In genomic region chr1:166126290-166126689, GRCm38 (mm10) we compare ENCODE assay signal across 35 mouse cellular contexts. TPM values are rescaled to one million over a fixed set of nuclear protein-coding genes. Genes with fewer than 3 reads are reported as not detected.
DNase-seq lines count a peak whose midpoint lies in the region; ATAC-seq and TF ChIP-seq lines count a peak whose summit lies in the region.
"Had no signal": no experiment of that assay in that cellular context is flagged by ENCODE, and none has a peak within 500 bp of the region (broad histone marks: within the 10 kb centered on the region; RNA-seq: fewer than 3 reads in every experiment).

No protein-coding gene starts in this region.

- no peaks in the 10 kb centered on the region for H3K27me3 ChIP-seq in heart, embryonic 14.5 days (ENCODE audit: control insufficient read depth, insufficient read depth, low read length)
- no peaks in the 10 kb centered on the region for H3K27me3 ChIP-seq in E14TG2a.4 (ENCODE audit: insufficient read depth, low read length)
- H3K27me3 ChIP-seq: embryonic facial prominence, embryonic 12.5 days; kidney, embryonic 15.5 days; limb, embryonic 13.5 days; midbrain, embryonic 13.5 days; neural tube, embryonic 15.5 days had no signal

- peak overlapping the region; percentile 96 for H3K27ac ChIP-seq in gastrocnemius, adult 2 months
- H3K27ac ChIP-seq in heart, embryonic 14.5 days (replicated peaks in 1 of 2; ENCODE audit: control insufficient read depth in 1 of 2, insufficient read depth in 1 of 2, low read depth in 2 of 2, low read length in 2 of 2): peak overlapping the region; percentile 98 to 99; a peak in 2 of 4 replicates
- H3K27ac ChIP-seq: embryonic facial prominence, embryonic 12.5 days; forebrain, embryonic 10.5 days; kidney, embryonic 15.5 days; left cerebral cortex, adult 2 months; limb, embryonic 13.5 days; midbrain, embryonic 13.5 days; neural tube, embryonic 15.5 days had no signal

- H3K4me3 ChIP-seq in gastrocnemius, adult 2 months: peak overlapping the region; percentile 76
- H3K4me3 ChIP-seq in heart, embryonic 14.5 days (ENCODE audit: control insufficient read depth in 1 of 2, insufficient read depth in 1 of 2, low read depth in 1 of 2, low read length in 2 of 2): peak overlapping the region; percentile 52 to 59
- peak overlapping the region; percentile 85 for H3K4me3 ChIP-seq in E14TG2a.4 (replicated peaks; ENCODE audit: low read length)
- H3K4me3 ChIP-seq: embryonic facial prominence, embryonic 12.5 days; forebrain, embryonic 10.5 days; kidney, embryonic 15.5 days; left cerebral cortex, adult 2 months; megakaryocyte, embryonic 14.5 days; midbrain, embryonic 13.5 days; neural tube, embryonic 15.5 days had no signal

- no peaks in the 10 kb centered on the region for H3K9me3 ChIP-seq in heart, embryonic 14.5 days (ENCODE audit: control insufficient read depth, low read length)
- peaks cover 14% of the 10 kb centered on the region for H3K9me3 ChIP-seq in E14TG2a.4 (ENCODE audit: low read length)
- H3K9me3 ChIP-seq: embryonic facial prominence, embryonic 12.5 days; kidney, embryonic 15.5 days; limb, embryonic 13.5 days; midbrain, embryonic 13.5 days; neural tube, embryonic 15.5 days had no signal

- no peak for TF ChIP-seq CTCF in gastrocnemius, adult 2 months (IDR thresholded peaks at IDR 0.05)
- TF ChIP-seq CTCF in E14TG2a.4 (conservative IDR thresholded peaks at IDR 0.05; ENCODE audit: low read length): no peak

- 62% methylated on average over 6 of the region's 6 CpGs for WGBS in heart, embryonic 14.5 days

- DNase-seq in gastrocnemius, adult 2 months: no peak
- no peak for DNase-seq in gastrocnemius, postnatal 25 days
- DNase-seq in heart, postnatal 14 days: no peak
- DNase-seq in R1 (ENCODE audit: low read depth, low spot score): peak; percentile 70
- DNase-seq in retina, embryonic 14.5 days (ENCODE audit: low spot score): no peak
- no peak for DNase-seq in left cerebral cortex, adult 8-10 months (ENCODE audit: low spot score in 2 of 2)
- DNase-seq: adrenal gland, adult 8-10 months; cerebellum, adult 8-10 months; cerebellum, postnatal 25 days; kidney, adult 18-20 months; kidney, postnatal 25 days; lung, postnatal 4 days; right cerebral cortex, adult 18-20 months; spleen, adult 18-20 months; thymus, postnatal 14 days had no signal

- intact Hi-C loops in gastrocnemius, adult 2 months (cut with DNase I): loop anchor here (5.0 kb wide), 1 partner anchor 124 kb away; the partner anchor contains the start of gene Pou2f1
- intact Hi-C loops in heart, postnatal 14 days (cut with DNase I): no loop called here

- H3K36me3 ChIP-seq in heart, embryonic 14.5 days (ENCODE audit: control insufficient read depth, insufficient read depth, low read length): peaks cover 32% of the 10 kb centered on the region
- peaks cover 30% of the 10 kb centered on the region for H3K36me3 ChIP-seq in E14TG2a.4 (ENCODE audit: insufficient read depth, low read length)
- H3K36me3 ChIP-seq: embryonic facial prominence, embryonic 12.5 days; forebrain, embryonic 10.5 days; kidney, embryonic 15.5 days; limb, embryonic 13.5 days; midbrain, embryonic 13.5 days; neural tube, embryonic 15.5 days had no signal

- peaks cover 31 to 48% of the 10 kb centered on the region in 2 experiments for H3K4me1 ChIP-seq in heart, embryonic 14.5 days (ENCODE audit: control insufficient read depth in 2 of 2, insufficient read depth in 2 of 2, low read length in 2 of 2)
- peaks cover 74% of the 10 kb centered on the region for H3K4me1 ChIP-seq in E14TG2a.4 (replicated peaks; ENCODE audit: low read depth, low read length)
- H3K4me1 ChIP-seq: midbrain, embryonic 13.5 days; neural tube, embryonic 15.5 days had no signal

- no peak for ATAC-seq in heart, embryonic 14.5 days (ENCODE audit: insufficient number of reproducible peaks, insufficient read depth, low FRiP score, low read depth)
- ATAC-seq: forebrain, embryonic 16.5 days; hindbrain, embryonic 16.5 days; lung, postnatal 0 days; midbrain, embryonic 13.5 days had no signal

- H3K4me2 ChIP-seq in heart, embryonic 14.5 days (ENCODE audit: low read length): peak overlapping the region; percentile 73
- H3K4me2 ChIP-seq: kidney, embryonic 15.5 days; liver, embryonic 11.5 days; midbrain, embryonic 13.5 days had no signal

- peak overlapping the region; percentile 88 for H3K9ac ChIP-seq in heart, embryonic 14.5 days (ENCODE audit: low read length)
- H3K9ac ChIP-seq: embryonic facial prominence, embryonic 12.5 days; kidney, embryonic 15.5 days; limb, embryonic 13.5 days; midbrain, embryonic 13.5 days; neural tube, embryonic 15.5 days had no signal

RNA-seq across cellular contexts. Expression of gene Dusp27, which starts 1.4 kb away (rescaled TPM):
- total RNA-seq in gastrocnemius, adult 2 months (2021): 10 to 100 TPM; 68.9 to 69.3 TPM
- total RNA-seq in gastrocnemius, postnatal 25 days (2021): 10 to 100 TPM; 66.6 to 85.7 TPM
- 41.1 and 43.3 TPM in 2 replicates for polyA plus RNA-seq in heart, embryonic 14.5 days (2014; fragmentation: Nextera tagmentation; extraction: Ambion mirVana)
- 10 to 100 TPM; 44.1 to 44.9 TPM for total RNA-seq in heart, postnatal 14 days (2021)
- total RNA-seq in left cerebral cortex, adult 8-10 months (2022): under 1 TPM; 0.26 to 0.38 (median 0.35) TPM
- total RNA-seq: granulocyte monocyte progenitor cell, adult 5-6 weeks; monocyte, adult 5-6 weeks had no signal

RNA-seq across cellular contexts. Expression of gene Gpa33, which starts 3.7 kb away (rescaled TPM):
- not detected for total RNA-seq in gastrocnemius, adult 2 months (2021)
- not detected for total RNA-seq in gastrocnemius, postnatal 25 days (2021)
- polyA plus RNA-seq in heart, embryonic 14.5 days (2014; fragmentation: Nextera tagmentation; extraction: Ambion mirVana): 0.18 TPM in 1 of 2 replicates, not detected in the other
- not detected for total RNA-seq in heart, postnatal 14 days (2021)
- not detected for total RNA-seq in left cerebral cortex, adult 8-10 months (2022)
- total RNA-seq: gastrocnemius, postnatal 10 days; granulocyte monocyte progenitor cell, adult 5-6 weeks; layer of hippocampus, adult 18-20 months; layer of hippocampus, postnatal 10 days; left cerebral cortex, adult 2 months; left cerebral cortex, postnatal 36 days; monocyte, adult 5-6 weeks had no signal
- polyA plus RNA-seq: forebrain, embryonic 16.5 days; hindbrain, embryonic 16.5 days; liver, embryonic 11.5 days; midbrain, embryonic 13.5 days; neural tube, embryonic 15.5 days had no signal

Comparison
In these comparisons a context has a peak if more than half of its experiments do, and no peak if none do; other contexts are left out.
1. RNA of gene Dusp27, which starts 1.4 kb away (total RNA-seq): 66.6 to 85.7 TPM in gastrocnemius, postnatal 25 days, 68.9 to 69.3 TPM in gastrocnemius, adult 2 months and 44.1 to 44.9 TPM in heart, postnatal 14 days; 0.26 to 0.38 TPM in left cerebral cortex, adult 8-10 months; every median in the first group is over 10 times any median in the second.
2. Peak in every context shown above with its lines, with median percentiles within 50 percentile points of each other: H3K4me3 ChIP-seq.